Mouse (Mus musculus) liver, adult (tissue): Measurements from ENCODE around the gene Grn.
A peak's percentile ranks its signal among the peaks of the same experiment; 100 is the strongest.

Source experiments
- GATA4 ChIP-seq: IDR thresholded peaks from 2 replicates; pipeline ENCODE4 v1.6.1; 2014; ENCODE audit warnings: mild to moderate bottlenecking, low read length; ENCODE audit not compliant: insufficient replicate concordance

The Grn gene

DNA sequence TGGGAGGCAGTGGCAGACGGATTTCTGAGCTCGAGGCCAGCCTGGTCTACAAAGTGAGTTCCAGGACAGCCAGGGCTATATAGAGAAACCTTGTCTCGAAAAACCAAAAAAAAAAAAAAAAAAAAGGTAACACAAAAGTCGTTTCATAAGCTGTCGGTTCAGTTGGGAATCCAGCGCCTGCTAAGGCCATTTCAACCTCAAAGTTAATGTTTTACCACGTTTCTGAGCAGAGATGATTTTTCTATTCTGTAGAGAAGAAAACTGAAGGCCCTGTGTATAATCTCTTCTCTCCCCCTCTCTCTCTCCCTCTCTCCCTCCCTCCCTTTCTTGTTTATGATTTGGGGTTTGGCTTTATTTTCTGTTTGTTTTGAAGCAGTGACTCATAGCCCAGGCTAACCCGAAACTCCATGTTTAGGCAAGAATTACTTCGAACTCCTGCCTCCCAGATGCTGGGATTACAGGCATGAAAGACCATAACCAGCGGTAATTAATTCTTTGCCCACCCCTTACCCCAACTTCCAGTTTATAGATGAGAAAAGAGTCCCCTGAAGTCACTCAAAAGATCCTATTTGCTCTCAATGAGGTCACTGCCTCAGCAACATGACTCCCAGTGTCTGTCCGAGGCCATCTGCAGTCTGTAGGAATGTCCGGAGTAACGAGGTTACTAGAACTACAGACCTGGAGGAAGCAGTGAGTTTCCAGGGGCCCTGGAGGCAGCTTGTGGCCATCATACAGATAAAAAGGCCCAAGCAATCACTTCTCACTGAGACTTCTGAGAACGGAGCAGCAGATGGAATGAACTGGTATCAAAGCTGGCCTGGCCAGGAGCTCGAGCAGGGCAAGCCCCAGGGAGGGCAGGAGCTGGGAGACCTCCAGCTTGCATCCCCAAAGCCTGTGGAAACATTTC is 21.0 kb upstream of the Grn start:
- peak; percentile 47; the same call in 1 of the 2 replicates for TF ChIP-seq GATA4

DNA sequence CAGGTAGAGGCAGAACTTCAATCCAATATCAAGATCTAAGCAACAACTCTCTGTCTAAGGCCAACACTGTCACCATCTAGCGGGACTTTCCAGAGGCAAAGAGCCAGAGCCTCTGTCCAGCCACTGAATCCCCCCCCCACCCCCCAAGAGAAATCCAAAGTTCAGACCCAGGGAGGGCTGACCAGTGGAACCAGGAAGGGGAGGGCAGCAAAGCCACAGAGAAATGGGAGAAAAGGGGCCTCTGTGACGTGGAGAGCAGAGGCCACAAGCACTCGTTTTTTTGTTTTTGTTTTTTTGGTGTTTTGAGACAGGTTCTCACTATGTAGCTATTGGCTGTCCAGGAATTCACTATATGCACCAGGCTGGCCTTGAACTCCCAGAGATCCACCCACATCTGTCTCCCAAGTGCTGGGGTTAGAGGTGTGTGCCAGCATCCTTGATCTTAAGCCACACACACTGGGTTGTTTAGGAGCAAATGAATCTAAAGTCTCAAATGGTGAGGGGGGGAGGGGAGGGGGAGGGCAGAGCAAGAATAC is 20.3 kb upstream of the Grn start:
- TF ChIP-seq GATA4 = no peak

DNA sequence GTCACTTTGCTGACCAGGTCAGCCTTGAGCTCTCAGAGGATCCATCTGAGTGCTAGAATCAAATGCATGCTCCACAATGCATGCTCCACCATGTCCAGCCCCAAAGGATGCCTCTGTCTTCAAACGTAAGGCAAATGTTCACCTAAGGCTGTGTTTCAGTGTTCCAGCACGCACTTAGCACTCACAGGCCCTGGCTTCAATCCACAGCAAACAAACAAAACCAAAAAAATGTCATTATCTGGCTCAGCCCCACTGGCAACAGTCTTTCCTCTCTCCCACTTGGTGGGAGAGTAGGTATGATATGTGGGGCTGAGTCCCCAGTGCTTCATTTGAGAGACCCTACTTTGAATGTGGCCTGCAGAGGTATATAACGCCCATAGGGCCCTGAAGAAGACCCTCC is 19.1 kb upstream of the Grn start:
- no peak for TF ChIP-seq GATA4

DNA sequence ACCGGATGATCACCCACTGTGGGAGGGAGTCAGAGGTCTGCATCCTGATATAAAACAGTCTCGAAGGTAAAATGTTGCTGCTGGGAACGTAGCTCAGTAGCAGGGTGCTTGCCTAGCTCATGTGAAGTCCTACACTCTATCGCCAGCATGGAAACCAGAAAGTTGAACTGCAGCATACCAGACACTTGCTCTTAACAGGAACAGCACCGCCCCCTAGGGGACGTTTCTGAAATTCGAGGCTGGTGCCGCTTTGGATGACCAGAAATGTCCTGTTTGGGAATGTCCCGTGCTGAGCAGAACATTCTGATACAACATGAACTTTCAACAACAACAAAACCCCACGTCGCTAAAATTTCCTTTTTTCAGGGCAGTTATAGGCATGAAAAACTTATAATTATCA is 18.4 kb upstream of the Grn start:
- no peak for TF ChIP-seq GATA4

DNA sequence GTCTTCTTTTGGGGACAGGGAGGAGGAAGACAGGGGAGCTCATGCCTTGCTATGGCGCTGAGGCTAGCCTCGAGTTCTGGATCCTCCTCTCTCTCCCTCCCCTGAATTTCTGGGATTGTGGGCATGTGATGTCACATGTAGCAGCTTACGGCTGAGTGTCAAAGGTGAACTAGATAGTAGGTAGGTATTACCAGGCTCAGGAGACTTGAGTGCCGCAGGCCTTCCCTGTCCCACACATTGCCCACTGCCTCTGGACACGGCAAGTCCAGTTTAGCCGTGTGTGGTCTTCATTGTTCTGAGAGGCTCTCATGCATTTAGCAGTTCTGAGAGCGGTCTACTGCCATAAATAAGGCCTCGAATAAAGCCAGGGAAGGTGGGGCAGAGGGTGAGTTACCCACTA is 17.1 kb upstream of the Grn start:
- TF ChIP-seq GATA4 = no peak

DNA sequence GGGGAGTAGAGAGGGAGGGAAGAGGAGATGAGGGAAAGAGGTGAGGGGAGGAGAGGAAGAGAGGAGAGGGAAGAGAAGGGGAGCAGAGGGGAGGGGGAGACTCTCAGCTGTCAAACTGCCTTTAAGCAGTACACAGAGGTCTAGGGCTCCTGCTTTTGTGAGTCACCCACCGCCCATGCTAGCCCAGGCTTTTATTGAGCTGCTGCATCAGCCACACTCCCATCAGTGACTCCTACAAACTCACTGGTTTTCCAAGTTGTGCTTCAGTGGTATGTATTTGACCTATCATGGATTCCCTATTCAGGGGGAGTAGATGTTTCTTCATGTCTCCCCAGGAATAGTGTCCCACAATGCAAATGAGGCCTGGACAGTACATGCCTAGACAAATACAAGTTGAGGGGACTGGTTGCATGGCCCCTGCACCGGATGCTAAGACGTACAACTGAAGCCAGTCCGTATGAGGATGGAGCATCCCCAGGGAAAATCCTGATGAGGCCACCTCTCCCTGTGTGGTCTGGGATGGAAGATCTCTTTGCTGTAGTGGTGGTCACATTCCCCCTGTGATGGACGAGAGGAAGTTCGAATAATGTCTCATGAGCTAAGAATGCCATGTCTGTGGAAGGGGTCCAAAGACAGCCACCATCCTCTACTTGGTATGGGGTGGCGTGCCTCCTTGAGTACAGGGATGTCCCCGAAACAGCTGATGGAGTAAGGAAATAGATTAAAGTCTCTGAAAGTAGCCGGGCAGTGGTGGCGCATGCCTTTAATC is 14.9 kb upstream of the Grn start:
- no peak for TF ChIP-seq GATA4

DNA sequence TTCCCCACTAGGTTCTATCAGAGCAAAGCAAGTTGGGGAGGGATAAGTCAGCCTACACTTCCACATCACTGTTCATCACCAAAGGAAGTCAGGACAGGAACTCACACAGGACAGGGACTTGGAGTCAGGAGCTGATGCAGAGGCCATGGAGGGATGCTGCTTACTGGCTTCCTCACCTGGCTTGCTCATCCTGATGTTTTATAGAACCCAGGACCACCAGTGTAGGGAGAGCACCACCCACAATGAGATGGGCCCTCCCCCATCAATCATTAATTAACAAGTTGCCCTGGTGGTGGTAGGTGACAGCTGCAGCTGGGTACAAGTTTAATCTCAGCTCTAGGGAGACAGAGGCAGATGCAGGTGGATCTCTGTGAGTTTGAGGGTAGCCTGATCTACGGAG is 13.0 kb upstream of the Grn start:
- no peak for TF ChIP-seq GATA4

DNA sequence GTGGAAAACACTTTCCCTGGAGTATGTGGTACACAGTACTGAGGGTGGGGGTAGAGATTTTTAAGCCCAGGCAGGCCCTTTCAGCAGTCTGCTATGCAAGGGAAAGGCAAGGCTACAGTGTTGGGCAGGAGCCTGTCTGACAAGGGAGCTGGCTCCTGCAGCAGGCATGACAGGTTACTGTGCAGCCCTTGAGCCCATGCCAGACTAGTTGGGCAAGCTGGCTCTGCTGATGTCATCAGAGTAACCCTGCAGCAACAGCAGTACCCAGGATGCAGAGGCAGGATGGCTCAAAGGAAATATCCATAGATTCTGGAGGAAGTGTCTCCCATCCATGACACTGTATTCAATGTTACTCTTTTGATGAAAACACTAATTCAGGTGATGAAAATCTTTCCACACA is 11.2 kb upstream of the Grn start:
- no peak for TF ChIP-seq GATA4

DNA sequence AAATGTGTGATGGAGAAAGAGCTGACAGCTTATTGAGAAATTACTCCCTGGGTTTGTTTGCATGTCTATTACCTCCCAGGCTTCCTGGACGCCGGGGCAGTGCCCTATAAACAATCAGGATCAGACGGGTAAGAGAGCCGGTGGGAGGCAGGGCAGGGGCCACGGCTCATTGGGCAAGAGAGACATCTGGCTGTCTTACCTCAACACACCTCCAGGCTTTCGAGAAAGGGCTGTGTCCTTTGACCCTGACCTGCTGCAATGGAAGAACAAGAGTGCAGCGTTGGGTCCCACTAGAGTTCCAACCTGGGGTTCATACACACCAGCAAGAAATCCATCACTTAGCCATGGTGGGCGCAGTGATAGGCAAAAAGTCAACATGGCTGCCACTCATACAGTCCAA is 8.6 kb upstream of the Grn start:
- no peak; the same call in 1 of the 2 replicates for TF ChIP-seq GATA4

DNA sequence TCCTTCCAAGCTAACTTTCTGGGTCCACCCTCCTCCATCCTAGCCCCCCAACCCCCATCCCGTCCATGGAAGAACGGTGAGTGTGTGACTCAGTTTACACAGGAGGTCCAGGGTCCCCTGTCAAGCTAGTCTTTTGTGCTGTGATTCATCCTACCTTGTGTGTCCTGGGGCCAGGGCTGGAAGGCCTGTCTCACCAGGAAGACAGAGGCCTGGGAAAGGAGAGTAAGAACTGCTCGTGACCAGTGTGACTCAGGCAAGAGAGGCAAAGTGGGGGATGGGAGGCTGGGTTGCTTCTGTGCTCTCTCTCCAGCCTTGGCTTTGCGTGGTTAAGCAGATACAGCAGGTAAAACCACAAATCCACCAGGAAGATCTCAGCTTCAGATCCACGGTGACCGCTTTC is 5.4 kb upstream of the Grn start:
- no peak for TF ChIP-seq GATA4

DNA sequence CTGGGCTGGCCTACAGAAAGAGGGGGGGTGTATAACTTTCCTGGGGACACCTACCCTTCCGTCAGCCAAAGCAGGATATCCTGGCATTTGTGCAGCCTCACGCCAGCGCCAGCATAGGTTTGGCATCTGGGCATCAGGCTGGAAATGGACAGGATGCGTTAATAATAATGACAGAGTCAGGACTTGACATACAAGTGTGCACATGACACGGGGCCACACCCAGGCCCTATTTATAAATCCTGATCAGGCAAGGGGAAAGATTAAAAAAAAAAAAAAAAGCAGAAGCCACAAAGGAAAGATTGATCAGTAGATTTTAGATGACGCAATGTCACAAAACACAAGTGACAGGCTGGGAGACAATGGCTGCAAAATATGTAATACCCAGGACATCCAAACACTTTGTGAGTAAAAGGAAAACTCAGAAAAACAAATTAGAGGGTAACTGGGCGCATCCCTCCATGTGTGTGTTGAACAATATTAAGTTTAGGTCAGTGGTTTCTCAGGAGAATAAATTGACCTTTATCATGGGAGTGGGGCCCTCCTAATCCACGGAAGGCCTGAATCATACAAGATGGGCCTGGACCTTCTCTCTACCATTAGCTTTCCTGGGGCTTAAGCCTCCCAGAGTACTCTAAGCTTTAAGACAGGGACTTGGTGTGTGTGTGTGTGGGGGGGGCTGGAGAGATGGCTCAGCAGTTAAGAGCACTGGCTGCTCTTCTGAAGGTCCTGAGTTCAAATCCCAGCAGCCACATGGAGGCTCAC is 4.4 kb upstream of the Grn start:
- no peak for TF ChIP-seq GATA4

DNA sequence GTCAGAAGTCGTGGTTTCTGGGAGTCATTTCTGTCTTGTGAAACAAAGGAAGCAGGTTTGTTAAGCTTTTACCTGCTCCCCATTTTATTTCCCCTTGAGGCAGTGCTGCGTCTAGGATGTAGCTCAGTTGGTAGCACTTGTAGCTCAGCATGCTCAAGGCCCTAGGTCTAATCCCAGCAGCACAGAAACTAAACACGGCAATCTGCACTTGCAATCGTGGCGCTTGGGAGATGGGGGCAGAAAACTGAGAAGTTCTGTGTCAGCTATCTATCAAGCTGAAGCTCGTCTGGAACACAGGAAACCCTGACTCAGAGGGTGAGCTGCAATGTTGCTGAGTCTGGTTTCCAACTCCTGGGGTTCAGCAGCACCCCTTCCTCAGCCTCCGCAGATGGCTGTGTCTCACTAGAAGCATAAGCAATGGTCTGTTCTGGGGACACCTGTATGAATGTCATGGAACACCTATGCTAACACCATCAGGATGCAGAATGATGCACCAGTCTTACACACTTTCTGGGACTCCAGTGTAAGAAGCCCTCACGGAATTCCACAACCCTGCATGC is 1.1 kb upstream of the Grn start:
- no peak for TF ChIP-seq GATA4

DNA sequence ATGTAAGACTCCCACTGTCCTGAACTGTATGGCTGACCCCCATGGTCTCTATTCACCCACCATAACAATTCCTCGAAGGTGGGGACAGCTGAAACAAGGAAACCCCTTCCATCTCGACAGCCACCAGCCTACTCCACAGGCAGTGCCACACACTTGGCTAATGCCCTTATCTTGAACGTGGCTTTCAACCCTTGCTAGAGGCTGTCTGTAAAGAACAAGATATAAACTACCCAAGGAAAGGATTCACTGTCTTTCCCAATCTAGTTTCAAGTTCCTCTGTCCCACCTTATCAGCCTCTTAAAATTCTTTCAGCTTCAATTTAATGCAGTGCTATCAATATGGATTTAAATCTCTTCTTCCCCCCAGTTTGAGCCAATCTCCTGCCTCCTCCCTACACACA is 564 bp upstream of the Grn start:
- TF ChIP-seq GATA4 = no peak

DNA sequence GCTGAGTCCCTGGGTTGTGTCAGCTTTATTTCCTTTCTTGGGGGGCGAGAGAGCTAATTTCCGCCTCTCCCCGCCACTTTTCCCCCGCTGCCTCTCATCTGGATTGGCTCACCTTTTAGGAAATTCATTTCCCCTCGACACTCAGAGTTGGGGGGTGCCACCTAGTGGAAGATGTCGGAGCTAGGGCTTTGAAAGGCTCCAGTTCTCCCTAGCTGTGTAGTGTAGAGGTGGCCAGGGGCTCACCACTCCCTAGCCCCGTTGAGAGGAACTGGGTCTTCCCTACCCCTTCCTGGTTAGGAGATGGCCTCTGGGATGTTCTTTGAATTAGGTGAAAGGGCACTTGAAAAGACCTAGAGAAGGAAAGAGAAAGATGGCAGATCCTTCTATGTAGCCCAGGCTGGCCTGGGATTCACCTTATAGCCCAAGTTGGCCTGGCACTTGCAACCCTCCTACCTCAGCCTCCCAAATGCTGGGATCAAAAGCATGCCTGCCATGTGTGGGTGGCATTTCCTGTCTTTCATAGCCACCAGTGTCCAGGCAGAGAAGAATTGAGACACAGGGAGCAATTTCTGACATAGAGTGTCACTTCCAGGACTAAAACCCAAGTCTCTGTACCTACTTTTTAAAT is 1.0 kb downstream of the Grn start:
- no peak for TF ChIP-seq GATA4

DNA sequence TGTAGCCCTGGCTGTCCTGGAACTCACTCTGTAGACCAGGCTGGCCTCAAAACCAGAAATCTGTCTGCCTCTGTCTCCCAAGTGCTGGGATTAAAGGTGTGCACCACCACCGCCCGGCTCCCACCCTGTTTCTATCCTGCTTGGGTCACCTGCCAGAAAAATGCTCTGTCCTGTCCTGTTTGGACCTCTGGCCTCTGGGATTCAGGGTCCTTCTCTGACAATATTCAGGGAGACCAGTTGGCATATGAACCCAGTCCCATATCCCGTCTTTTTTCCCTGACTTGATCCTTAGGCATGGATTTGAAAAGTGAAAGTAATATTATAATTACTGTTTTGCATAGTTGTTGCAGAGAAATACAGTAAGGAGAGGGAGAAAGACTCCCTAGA is 1.6 kb downstream of the Grn start:
- TF ChIP-seq GATA4 = no peak
